Mouse (Mus musculus) embryonic fibroblast, embryonic 13.5 days (primary cell): ENCODE data around the gene Itk. TPM values are rescaled to one million over a fixed set of nuclear protein-coding genes. Genes with fewer than 3 reads are reported as not detected.

Experiments used
- H3K27ac ChIP-seq: 2 replicates; pipeline ENCODE4 v1.5.1; 2012; ENCODE audit warnings: low read length, control low read depth, inconsistent platforms; ENCODE audit not compliant: insufficient read depth
- H3K4me1 ChIP-seq: 2 replicates; pipeline ENCODE4 v1.6.1; 2011; ENCODE audit warnings: low read length; ENCODE audit not compliant: control insufficient read depth, insufficient read depth
- H3K4me3 ChIP-seq: 2 replicates; pipeline ENCODE4 v1.5.1; 2011; ENCODE audit warnings: mild to moderate bottlenecking, control low read depth, low read length; ENCODE audit not compliant: insufficient read depth
- CTCF ChIP-seq: IDR thresholded peaks from 2 replicates; pipeline ENCODE4 v1.5.1; 2011; ENCODE audit warnings: mild to moderate bottlenecking, control low read depth, low read length, moderate library complexity, borderline replicate concordance; ENCODE audit not compliant: insufficient read depth
- POLR2A ChIP-seq: IDR thresholded peaks from 2 replicates; pipeline ENCODE4 v1.6.1; 2011; ENCODE audit warnings: low read depth, mild to moderate bottlenecking, control low read depth, low read length, moderate library complexity
- polyA plus RNA-seq: library from polyadenylated mRNA; stranded (reverse); fragments of >200 nt; gene quantifications from 2 replicates; pipeline ENCODE4 v1.2.4, GENCODE M21; 2011; ENCODE audit warnings: low read depth; ENCODE audit not compliant: missing spikeins, insufficient read length

The Itk gene
- polyA plus RNA-seq, 1 experiment: not detected

DNA sequence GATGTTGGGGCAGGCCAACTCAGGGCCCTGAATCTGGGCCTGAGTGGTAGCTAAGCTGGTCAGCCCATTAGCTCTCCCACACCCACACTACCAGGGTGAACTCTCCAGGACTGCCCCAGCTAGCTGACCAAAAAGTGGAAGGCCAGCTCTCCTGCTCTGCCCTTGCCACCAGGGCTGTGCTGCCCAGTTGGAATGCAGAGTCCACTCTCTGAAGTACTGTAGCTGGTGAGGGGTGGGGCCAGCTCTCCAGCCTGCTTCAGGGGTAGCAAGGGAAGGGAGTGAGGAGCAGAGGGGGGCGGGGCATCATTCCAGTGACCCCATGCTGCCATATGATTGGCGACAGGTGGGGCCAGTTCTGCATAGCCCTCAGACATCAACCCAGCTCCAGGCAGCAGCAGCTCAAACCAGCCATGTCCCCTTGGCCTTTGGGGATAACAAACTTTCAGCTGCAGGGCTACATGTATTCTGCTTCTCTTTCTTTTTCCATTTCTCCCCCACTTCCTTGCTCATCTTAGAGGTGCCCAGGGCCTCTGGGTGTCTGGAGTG is 20.8 kb upstream of the Itk start:
- Histone ChIP-seq H3K4me3 (no peak overlapping the region), H3K27ac (no peak overlapping the region), H3K4me1 (no peaks in the 10 kb centered on the region)
- TF ChIP-seq POLR2A: no peak
- TF ChIP-seq CTCF: no peak

DNA sequence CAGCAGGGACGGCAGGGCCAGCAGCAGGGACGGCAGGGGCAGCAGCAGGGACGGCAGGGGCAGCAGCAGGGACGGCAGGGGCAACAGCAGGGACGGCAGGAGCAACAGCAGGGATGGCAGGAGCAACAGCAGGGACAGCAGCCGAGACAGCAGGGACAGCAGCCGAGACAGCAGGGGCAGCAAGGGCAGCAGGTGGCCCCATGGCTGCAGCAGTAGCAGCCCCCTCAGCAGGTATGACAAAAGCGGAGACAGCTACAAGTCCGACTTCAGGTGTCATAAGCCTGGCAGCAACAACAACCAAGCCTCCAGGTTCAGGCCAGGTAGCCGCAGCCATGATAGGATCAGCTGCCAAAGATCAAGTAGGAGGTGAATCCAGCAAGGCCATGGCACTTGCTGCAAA is 17.4 kb upstream of the Itk start:
- H3K4me3 ChIP-seq: no peak overlapping the region
- TF ChIP-seq POLR2A (no peak), CTCF (no peak)
- H3K4me1 ChIP-seq: no peaks in the 10 kb centered on the region
- H3K27ac ChIP-seq: no peak overlapping the region

DNA sequence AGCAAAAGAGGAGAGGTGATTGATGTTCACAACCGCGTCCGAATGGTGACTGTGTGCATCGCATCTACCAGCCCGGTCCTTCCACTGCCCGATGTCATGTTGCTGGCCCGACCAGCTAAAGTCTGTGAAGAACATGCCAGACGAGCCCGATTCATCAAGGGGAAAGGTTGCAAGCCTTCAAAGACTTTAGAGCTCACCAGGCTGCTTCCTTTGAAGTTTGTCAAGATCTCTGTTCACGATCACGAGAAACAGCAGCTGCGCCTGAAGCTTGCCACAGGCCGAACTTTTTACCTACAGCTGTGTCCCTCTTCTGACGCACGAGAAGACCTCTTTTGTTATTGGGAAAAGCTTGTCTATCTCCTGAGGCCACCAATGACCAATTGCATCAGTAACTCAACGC is 15.7 kb upstream of the Itk start:
- no peak overlapping the region for H3K4me3 ChIP-seq
- TF ChIP-seq CTCF: no peak
- TF ChIP-seq POLR2A: no peak
- no peak overlapping the region for H3K27ac ChIP-seq
- H3K4me1 ChIP-seq: no peaks in the 10 kb centered on the region

DNA sequence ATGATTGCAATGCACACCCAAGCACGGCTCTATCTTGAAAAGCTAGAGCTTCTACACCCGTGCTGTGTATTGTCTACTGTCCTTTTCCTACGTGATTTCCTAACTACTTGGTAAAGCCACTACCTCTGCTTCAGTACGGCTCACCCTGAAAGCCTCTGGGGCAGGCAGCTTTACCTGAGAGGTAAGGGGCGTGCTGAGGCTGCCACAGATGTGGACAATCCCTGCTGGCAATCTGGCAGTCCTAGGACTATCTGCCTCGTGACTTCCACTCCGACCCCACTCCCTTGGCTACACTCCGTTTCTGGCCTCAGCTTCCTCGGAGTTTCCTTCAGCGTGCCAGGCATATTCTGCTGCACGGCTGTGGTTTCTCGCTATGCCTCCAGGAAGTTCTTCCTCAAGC is 12.2 kb upstream of the Itk start:
- Histone ChIP-seq H3K4me1 (no peaks in the 10 kb centered on the region), H3K4me3 (no peak overlapping the region), H3K27ac (no peak overlapping the region)
- TF ChIP-seq POLR2A (no peak), CTCF (no peak)

DNA sequence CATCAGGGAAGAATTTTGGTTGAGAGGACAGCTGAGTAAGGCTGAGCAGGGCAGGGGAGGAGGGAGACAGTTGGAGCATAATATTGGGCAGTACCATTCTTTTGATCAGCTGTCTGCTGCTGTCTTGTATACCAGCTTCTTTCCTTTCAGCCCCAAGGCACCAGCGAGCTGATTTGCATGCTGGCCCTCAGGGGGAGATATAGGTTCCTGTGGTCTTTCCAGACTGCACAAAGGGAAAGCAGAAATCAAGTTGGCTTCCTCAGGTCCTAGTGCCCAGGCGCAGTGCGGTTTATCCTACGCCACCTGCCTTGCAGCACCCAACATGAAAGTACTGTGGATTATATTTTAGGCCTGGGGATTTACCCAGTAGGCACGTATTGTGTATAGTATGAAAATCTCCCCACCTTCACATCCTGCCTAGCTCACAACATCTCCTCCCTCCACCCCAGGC is 9.6 kb upstream of the Itk start:
- no peak for TF ChIP-seq POLR2A
- no peak for TF ChIP-seq CTCF
- Histone ChIP-seq H3K4me3 (no peak overlapping the region), H3K27ac (no peak overlapping the region), H3K4me1 (no peaks in the 10 kb centered on the region)

DNA sequence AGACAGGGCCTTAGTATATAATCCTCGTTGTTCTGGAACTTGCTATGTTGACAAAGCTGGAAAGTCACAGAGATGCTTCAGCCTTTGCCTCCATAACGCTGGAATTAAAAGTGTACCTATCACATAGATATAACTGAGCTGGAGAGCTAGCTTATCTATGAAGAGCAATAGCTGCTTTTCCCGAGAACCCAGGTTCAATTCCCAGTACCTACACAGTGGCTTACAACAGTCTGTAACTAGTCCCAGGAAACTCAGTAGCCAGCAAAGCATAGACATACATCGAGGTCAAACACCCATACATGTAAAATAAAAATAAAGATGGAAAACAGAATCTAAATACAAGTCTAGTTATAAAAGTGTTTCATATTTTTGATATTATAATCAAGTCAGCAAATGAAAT is 9.2 kb upstream of the Itk start:
- TF ChIP-seq POLR2A (no peak), CTCF (no peak)
- H3K4me3 ChIP-seq: no peak overlapping the region
- H3K4me1 ChIP-seq: no peaks in the 10 kb centered on the region
- H3K27ac ChIP-seq: no peak overlapping the region

DNA sequence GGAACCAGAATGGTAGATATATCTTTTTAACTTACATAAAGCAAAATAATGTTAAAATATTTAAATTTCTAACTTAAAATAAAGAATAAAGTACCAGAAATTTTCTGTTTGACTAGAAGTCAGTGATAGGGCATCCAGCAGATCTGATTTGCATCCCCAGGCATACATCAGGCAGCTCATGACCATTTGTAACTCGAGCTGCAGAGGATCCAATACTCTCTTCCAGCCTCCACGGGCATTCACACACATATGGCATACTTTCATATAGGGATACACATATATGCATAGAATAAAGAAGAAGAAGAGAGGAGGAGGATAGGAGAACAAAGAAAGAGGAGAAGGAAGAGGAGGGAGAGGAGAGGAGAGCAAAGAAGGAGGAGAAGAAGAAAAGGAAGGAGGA is 8.6 kb upstream of the Itk start:
- Histone ChIP-seq H3K4me3 (no peak overlapping the region), H3K4me1 (no peaks in the 10 kb centered on the region)
- no peak for TF ChIP-seq CTCF

DNA sequence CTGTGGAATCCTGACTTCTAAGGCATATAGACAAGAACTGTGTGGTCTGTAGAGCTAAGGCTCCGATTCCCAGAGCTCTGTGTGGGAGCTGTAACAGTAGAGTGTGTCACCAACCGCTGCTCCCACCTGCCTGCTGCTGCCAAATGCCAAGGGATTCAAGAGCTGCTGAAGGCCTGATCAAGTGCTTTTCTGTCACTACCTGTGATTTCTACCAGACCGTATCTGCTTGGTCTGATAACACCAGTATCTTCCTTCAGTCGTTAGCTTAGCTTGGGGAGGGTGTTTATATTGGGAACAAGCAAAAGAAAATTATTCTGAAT is 7.5 kb upstream of the Itk start:
- TF ChIP-seq POLR2A (no peak), CTCF (no peak)
- Histone ChIP-seq H3K4me3 (no peak overlapping the region), H3K4me1 (no peaks in the 10 kb centered on the region), H3K27ac (no peak overlapping the region)

More for the DNA sequence above, 8.6 kb upstream of the Itk start:
- no peak overlapping the region for H3K27ac ChIP-seq

DNA sequence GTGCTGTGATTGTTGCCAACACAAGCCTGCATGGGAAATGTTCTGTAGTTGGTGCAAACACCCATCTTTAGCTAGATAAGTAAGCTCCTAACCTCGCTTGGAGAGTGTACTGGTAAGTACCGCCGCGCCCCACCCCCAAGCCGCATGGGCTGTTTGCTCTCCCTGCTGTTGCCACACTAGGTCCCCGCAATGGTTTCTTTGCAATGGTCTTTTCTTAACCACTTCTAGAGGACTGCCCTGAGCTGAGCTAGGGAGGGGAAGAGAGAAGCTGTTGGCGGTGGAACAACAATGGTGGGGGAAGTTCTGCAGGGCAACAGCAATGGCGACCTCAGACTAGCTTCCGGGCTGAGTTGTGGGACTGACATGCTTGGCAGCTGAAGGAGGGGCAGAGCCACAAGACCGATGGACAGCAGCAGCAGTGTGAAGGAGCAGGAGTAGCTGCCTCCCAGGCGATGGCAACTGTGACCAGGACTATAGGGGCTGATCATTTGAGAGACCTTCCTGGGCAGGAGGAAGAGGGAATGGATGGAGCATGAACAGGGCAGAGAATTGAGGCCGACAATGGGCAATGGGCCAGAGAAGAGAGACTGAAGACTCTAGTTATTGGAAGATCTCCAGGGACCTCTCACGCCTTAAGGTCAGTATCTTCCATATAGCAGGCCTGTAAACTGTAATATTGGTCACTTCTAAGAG is 7.0 kb upstream of the Itk start, which contains the start of gene Fam71b:
Gene Fam71b, plus strand, starts transcription at position 393 of the 693 bp plus-strand sequence.
- Histone ChIP-seq H3K4me1 (no peaks in the 10 kb centered on the region), H3K4me3 (no peak within 1 kb of the TSS), H3K27ac (no peak within 1 kb of the TSS)
- TF ChIP-seq POLR2A: no peak
- TF ChIP-seq CTCF: no peak

DNA sequence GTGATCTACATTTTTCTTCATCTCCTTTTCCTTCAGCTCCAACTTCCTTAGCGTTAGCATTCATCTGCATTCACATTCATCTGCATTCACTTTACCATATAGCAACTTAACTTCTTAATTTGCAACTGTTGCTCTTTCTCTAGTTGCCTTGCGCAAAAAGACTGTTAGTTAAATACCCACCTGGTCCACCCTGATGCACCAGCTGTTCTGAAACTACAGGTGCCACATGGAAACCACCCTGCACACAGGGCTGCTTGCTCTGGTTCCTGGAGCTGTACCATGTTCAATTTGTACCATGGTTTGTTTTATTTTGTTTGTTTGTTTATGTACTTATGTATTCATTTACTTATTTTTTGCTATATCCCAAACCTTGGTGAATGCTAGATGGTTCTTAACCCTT is 6.4 kb upstream of the Itk start:
- Histone ChIP-seq H3K4me1 (no peaks in the 10 kb centered on the region), H3K27ac (no peak overlapping the region), H3K4me3 (no peak overlapping the region)
- TF ChIP-seq POLR2A (no peak), CTCF (no peak)
